Mouse (Mus musculus) retina, postnatal 1 day (tissue): ENCODE results near the gene Gm20521.
A peak's percentile ranks its signal among the peaks of the same experiment; 100 is the strongest.
"Not testable (repeated sequence)": the region's sequence is repeated elsewhere in the genome, so short reads cannot be mapped to it uniquely, and the experiment has no call there.

Experiments
- DNase-seq: peaks from one replicate; pipeline ENCODE4 v3.0.0-alpha.2; 2012

The Gm20521 gene

DNA sequence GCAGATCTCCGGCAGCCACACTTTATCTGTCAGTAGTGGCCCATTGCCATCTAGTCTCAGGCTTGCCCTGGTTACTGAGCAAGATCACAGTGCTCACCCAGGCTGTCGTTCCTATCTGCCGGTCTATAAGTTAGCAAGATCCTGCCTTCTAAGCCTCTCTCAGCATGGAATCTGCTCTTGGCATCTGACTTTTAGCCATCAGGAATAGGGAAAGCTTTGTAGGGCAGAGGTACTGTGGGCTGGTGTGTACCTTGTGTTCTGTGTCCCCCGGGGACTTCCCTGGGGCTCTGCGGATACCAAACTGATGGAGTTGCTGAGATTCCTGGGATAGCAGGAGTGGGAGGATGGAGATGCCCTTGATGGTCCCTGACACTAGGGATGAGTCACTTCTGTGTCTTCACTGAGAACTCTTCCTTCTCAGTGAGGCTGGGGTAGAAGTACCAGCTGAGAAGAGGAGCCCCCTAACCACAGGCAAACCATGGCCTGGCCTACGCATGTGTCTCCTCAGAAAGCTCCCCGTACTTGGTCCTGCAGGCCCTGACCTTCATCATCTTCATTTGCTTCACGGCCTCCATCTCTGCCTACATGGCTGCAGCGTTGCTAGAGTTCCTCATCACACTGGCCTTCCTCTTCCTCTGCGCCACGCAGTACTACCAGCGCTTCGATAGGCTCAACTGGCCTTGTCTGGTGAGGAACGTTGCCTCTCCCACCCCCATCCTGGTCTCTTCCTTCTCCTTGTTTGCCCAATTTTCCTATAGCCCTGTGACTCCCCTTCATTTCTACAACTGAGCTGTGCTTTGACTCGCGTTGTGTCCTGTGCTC, 54.3 kb downstream of the Gm20521 start:
- DNase-seq: no peak

DNA sequence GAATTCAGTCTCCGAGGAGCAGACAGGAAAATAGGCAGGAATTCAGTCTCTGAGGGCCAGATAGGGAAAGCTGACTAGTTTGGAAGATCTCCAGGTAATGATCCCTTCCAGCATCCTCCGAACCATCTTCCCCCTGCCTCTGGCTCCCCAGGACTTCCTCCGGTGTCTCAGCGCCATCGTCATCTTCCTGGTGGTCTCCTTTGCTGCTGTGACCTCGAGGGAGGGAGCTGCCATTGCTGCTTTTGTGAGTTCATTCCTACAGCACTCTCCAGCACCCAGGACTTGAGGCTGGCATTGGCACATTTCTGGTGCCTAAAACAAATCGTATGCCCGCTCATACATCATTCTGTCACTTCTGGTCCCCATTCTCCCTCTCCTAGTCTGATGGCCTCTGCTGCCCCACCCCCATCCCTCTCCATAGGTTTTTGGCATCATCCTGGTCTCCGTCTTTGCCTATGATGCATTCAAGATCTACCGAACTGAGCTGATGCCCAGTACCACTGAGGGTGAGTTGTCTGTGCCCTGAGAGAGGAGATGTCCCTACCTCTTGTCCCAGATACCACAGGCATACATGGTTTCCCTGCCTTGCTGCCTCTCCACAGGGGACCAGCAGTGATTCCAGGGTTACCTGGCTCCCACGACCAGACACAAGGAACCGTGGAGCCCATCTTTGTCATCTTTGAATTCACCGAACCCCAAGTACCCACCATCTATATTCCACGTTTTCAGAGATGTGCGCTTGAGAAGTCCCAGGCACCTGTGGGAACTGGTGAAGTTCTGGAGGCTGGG, 55.4 kb downstream of the Gm20521 start:
- DNase-seq: no peak

DNA sequence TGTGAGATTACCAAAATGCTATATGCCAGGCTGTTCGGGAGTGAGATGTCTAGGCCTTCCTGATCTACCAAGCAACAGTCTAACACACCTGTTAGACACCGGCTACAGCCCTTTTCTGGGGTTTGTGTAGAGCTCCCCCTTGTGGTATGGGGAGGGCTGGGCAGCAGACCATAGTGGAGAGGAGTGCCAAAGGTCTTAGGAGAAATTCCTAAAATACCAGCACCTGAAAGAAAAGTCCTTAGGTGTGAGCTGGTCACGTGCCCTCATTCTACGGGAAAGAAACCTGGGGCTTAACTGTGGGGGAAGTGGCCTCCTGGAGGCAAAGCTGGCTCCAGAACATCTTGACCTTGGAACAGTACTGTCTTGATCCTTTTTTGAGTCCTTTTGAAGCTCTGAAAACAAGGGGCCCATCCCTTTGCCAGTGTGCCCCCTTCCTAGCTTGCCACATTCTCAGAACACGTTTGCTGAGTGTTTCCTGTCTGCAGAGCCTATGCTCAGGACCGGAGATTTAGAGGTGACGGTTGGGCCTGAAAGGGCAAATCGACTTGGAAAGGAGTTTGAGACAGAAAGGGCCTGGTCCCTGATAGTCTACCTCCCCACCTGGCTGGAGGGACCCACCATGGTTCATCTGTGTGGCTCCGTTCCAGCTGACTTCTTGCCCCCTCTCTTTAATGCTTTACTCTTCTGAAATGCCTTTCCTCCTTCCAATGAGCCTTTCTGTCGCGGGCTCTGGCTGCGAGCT, 56.4 kb downstream of the Gm20521 start:
- DNase-seq: peak; percentile 72

DNA sequence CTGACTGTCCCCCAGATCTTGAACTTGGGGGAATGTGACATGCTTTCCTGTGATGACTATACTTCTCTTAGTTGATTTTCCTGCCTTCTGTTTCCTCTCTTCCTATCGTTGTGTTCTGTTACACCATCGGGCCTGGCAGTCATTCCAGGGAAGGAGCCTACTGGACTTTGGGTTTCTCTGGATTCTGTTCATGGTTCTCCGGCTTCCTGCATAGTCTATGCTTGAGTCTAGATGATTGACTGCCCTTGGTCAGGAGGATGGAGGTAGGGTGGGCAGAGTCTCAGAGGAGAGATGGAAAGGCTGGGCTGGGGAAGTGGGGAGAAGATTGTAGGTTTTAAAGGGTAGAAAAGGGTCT, 56.9 kb downstream of the Gm20521 start:
- DNase-seq: no peak

DNA sequence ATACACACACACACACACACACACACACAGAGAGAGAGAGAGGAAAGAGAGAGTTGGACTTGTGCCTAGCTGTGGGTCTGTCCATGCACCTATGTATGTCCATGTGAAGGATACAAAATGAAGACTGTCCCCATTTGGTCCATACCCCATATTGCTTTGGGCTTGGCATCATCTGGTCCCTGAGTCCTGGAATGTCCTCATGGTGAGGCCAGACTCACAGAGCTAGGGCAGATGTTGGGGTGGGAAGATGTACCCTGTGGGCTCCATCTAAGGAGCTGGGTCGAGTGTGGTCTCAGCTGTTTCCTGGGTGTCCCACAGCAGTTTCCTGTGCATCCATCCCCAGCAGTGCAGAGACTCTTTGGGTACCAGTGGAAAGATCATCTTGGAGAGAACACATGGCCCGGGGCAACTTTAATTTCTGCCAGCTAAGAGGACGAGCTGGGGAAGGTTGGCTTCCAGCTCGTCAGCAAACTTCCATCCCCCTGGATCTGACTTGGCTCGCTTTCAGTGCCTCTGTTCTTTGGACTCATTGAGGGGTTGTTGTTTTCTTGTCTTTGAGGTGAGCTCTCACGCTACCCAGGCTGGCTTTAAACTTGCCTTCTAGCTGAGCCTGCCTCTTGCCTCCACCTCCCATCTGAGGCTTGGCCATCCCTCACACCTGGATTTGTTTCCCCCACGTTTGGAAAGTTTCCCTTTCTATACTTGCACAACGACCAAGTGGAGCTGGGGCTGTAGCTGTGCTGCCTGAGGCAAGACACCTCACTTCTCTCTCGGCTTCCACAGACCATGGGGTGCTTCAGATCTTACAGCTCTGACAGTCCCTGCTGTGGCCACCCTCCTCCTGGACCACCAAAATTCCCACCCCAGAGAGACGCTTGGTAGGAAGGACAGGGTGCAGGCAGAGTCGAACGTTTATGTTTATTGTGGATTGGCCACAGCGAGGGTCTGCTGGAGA, 58.1 kb downstream of the Gm20521 start:
- DNase-seq: no peak

DNA sequence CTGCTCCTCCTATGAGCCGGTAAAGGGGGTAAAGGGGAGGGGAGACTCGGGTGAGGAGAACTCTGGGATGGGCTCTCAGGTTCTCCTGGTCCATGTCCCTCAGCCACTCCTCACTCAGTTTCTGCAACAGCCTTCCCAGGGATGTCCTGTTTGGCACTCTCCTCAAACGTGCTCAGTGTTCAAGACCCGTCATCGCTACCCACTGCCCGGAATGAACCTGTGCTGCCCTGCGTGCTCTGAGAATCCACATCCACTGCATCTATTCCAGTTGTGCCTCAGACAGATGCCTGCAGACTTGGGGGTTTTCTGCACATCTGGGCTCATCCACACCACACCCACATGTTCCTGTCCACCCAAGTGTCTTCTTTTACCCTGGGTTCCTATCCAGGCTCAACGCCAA, 59.2 kb downstream of the Gm20521 start:
- no peak for DNase-seq

DNA sequence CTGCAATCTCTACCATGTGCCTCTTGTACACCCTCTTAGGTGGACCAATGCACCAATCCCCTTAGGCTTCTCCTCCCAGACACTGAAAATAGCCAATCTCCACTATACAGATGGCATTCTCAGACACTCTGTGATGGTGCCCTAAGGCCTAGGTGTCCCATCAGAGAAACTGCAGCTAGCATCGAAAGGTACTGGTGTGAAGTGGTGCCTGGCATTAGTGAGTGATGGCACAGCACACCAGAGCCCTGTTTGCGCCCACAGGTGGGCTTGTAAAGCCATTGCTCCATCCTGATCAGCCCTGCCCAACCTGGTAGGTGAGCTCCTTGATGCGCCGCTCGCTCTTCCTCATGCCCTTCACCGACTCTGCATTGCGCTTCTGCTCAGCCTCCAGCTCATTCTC, 60.7 kb downstream of the Gm20521 start:
- DNase-seq: no peak

DNA sequence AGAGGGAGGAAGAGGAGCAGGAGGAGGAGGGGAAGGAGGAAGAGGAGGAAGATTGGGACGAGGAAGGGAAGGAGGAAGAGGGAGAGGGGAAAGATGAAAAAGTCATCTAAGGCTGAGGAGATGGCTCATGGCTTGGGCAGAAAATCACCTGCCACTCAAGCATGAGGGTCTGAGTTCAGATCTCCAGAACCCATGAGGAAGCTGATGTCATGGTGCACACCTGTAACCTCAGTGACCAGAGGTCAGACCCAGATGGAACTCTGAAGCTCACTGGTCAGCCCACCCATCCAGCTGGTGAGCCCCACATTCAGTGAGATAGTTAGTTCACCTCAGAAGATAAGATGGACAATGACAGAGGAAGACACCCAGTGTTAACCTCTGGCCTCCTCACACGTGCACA, 61.7 kb downstream of the Gm20521 start:
- DNase-seq: no peak

DNA sequence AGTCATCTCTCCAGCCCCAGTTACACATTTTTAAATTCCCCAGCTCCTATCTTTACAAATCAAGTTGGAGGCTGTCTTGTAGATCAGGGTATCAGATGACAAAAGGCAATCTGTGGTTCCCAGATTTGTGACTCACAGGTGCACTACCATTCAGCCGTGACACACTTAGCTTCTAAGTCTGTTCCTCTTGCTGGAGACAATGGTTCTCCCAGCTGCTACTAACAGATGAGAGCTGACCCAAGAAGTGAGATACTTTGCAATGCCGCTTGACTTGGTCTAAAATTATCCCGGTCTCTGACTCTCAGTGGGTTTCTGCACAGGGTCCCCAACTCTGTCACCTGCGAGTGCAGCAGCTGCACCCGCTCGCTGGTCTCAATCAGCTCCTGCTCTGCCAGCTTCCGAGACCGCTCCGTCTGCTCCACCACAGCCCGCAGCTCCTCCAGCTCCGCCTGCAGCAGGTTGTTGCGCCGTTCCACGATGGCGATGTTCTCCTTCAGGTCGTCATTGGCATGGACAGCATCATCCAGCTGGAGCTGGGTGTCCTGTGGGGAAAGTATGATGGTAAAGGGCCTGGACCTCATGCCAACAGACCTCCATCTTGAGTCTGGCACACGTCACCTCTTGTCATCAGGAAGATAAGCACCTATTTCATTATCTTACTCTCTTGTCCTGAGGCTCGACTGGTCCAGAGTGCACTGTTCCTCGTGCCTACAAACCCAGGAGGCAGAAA, 62.9 kb downstream of the Gm20521 start:
- DNase-seq: no peak

DNA sequence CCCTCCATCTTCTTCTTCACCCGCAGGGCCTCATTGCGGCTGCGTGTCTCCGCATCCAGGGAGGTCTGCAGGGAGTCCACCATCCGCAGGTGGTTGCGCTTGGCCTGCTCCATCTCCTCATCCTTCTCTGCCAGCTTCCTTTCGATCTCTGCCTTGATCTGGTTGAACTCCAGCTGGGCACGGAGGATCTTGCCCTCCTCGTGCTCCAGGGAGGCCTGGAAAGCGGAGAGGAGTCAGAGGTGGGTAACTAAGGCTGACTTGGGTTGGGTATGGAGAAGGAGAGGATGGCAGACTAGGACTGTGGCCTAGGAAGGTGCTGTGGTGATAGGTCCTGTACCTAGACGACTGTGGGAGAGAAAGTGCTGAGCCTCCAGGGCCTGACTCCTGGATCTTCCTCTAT, 63.8 kb downstream of the Gm20521 start:
- DNase-seq: not testable (repeated sequence)
